Mouse (Mus musculus) limb, embryonic 11.5 days (tissue): ENCODE measurements around the gene Med16. TPM values are rescaled to one million over a fixed set of nuclear protein-coding genes. Genes with fewer than 3 reads are reported as not detected.
A peak's percentile ranks its signal among the peaks of the same experiment; 100 is the strongest.

ENCODE experiments used
- ATAC-seq: fragments of 200-750 bp; cut with Nextera tagmentation; 2 replicates; pipeline ENCODE4 v1.8.0; 2017; ENCODE audit warnings: low read depth; ENCODE audit not compliant: insufficient number of reproducible peaks, low FRiP score, low TSS enrichment
- DNase-seq: peaks from one replicate; pipeline ENCODE4 v3.0.0-alpha.2; 2015; ENCODE audit warnings: low spot score
- H3K27ac ChIP-seq: fragments of 300-500 bp; sonication (generic); replicated peaks from 2 replicates; pipeline ENCODE4 v1.5.1; 2014; ENCODE audit warnings: low read depth, mild to moderate bottlenecking, low read length
- H3K27me3 ChIP-seq: fragments of 300-500 bp; sonication (generic); 2 replicates; pipeline ENCODE4 v1.6.1; 2014; ENCODE audit warnings: mild to moderate bottlenecking, low read length, mixed read lengths; ENCODE audit not compliant: control insufficient read depth, insufficient read depth
- H3K36me3 ChIP-seq: fragments of 300-500 bp; sonication (generic); 2 replicates; pipeline ENCODE4 v1.6.1; 2014; ENCODE audit warnings: mild to moderate bottlenecking, low read length, moderate library complexity, mixed read lengths; ENCODE audit not compliant: control insufficient read depth, insufficient read depth
- H3K4me1 ChIP-seq: fragments of 300-500 bp; sonication (generic); 2 replicates; pipeline ENCODE4 v1.6.1; 2014; ENCODE audit warnings: low read length, mixed read lengths; ENCODE audit not compliant: control insufficient read depth, insufficient read depth
- H3K4me2 ChIP-seq: fragments of 300-500 bp; sonication (generic); 2 replicates; pipeline ENCODE4 v1.6.1; 2014; ENCODE audit warnings: low read depth, mild to moderate bottlenecking, moderate library complexity; ENCODE audit not compliant: severe bottlenecking
- H3K4me3 ChIP-seq: fragments of 300-500 bp; sonication (generic); 2 replicates; pipeline ENCODE4 v1.5.1; 2014; ENCODE audit warnings: low read depth, low read length
- H3K9ac ChIP-seq: fragments of 300-500 bp; sonication (generic); 2 replicates; pipeline ENCODE4 v1.6.1; 2014; ENCODE audit warnings: mild to moderate bottlenecking, low read length
- H3K9me3 ChIP-seq: fragments of 300-500 bp; sonication (generic); 2 replicates; pipeline ENCODE4 v1.6.1; 2016; ENCODE audit warnings: low read length; ENCODE audit not compliant: control insufficient read depth
- WGBS: fragments of 180-500 bp; shearing (Covaris S2); extraction: QIAGEN DNeasy Blood & Tissue Kit; methylation state at CpG from one replicate; pipeline ENCODE4 v1.1.7; 2014; 5-methylcytosine and 5-hydroxymethylcytosine counted together
- polyA plus RNA-seq: library from polyadenylated mRNA; unstranded; fragments of >200 nt; fragmentation: Nextera tagmentation; extraction: Ambion mirVana; gene quantifications from 2 replicates; pipeline ENCODE4 v1.2.1, GENCODE M21; 2014

The Med16 gene
- polyA plus RNA-seq, 1 experiment from 2014 or later: 43.1 TPM

DNA sequence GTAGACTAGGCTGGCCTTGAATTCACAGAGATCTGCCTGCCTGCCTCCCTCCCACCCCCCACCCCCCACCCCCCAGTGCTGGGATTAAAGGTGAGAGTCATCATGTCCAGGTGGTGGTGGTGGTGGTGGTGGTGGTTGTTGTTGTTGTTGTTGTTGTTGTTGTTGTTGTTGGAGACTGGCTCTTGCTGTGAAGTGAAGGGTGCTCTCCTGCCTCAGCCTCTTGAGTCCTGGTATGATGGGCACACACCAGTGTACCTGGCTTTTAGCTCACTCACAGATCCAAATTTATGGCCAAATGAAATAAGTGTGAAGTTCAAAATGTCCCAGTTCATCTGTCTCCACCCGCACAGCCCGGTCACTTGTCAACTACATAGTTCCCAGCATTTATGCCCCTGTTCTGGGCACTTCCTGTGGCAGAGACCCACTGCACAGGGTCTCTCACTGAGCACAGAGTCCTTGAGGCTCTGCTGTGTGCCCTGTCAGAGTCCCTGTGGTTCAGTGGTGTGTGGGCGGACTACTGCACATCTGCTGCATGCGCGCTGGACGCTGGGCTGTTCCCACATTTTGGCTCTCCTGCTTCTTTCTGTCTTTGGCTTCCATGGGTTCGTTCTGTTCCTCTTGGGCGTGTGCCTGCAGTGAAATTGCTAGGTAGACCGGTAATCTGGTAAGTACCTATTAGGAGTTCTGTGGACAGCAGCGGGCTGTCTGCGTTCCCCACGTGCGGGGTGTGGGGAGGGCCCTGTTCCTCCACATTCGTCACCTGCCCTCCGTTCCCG lies 26.3 kb upstream of the Med16 start:
- WGBS: 90% methylated on average over 16 of the region's 16 CpGs
- Histone ChIP-seq H3K27ac (no peak overlapping the region), H3K4me2 (no peak overlapping the region), H3K9ac (no peak overlapping the region), H3K4me3 (no peak overlapping the region), H3K9me3 (no peaks in the 10 kb centered on the region), H3K4me1 (peaks cover 42% of the 10 kb centered on the region), H3K27me3 (no peaks in the 10 kb centered on the region), H3K36me3 (peaks cover 21% of the 10 kb centered on the region)
- no peak for DNase-seq
- no peak for ATAC-seq

DNA sequence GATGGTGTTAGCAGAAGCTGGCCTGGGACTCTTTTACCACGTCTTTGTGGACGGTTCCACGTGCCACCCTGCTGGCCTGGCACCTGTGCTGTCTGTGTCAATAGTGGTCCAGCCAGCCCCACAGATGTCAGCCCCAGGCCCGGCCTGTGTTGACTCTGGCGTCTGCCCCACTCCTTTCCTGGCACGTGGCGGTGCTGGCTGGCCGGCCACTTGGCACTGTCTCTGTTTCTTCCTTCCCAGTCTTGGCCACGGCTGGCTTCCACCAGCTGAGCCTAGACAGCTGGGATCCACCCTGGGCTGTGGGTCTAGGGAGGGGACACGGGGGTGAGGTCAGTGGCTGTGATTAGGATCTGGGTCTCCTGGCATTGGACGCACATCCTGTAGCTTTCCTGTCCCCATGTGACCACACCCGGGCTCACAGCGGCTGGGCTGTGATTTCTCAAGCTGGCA lies 25.6 kb upstream of the Med16 start:
- Histone ChIP-seq H3K9me3 (no peaks in the 10 kb centered on the region), H3K27me3 (no peaks in the 10 kb centered on the region), H3K9ac (0 out of 2 replicates have a peak overlapping the region, but pooled peaks have one; percentile 7), H3K27ac (no peak overlapping the region), H3K4me2 (no peak overlapping the region), H3K4me1 (peaks cover 47% of the 10 kb centered on the region), H3K36me3 (peaks cover 21% of the 10 kb centered on the region), H3K4me3 (no peak overlapping the region)
- no peak for ATAC-seq
- no peak for DNase-seq
- WGBS: 80% methylated on average over 13 of the region's 13 CpGs

DNA sequence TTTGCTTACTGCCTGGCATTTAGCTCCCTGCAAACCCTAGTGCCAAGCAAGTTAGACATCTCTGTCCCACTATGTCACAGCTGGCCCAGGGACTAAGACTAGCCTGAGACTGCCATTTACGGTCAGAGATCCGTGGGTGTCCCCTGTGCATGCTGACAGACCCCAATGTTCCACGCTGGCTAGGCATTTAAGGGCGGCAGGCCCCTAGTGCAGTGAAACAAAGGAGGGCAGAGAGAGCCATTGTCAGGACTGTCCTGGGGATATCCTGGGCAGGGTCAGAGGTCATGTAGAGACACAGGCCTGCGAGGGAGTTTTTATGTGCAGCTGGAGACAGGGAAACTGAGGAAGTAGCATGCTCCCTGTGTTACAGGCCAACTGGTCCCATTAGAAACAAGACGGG lies 25.1 kb upstream of the Med16 start:
- DNase-seq (no peak), ATAC-seq (no peak)
- peaks cover 18% of the 10 kb centered on the region for H3K36me3 ChIP-seq
- no peak overlapping the region for H3K27ac ChIP-seq
- peaks cover 51% of the 10 kb centered on the region for H3K4me1 ChIP-seq
- no peak overlapping the region for H3K9ac ChIP-seq
- WGBS: 77% methylated on average over 6 of the region's 6 CpGs
- no peak overlapping the region for H3K4me2 ChIP-seq
- H3K9me3 ChIP-seq: no peaks in the 10 kb centered on the region
- H3K4me3 ChIP-seq: no peak overlapping the region
- H3K27me3 ChIP-seq: no peaks in the 10 kb centered on the region

DNA sequence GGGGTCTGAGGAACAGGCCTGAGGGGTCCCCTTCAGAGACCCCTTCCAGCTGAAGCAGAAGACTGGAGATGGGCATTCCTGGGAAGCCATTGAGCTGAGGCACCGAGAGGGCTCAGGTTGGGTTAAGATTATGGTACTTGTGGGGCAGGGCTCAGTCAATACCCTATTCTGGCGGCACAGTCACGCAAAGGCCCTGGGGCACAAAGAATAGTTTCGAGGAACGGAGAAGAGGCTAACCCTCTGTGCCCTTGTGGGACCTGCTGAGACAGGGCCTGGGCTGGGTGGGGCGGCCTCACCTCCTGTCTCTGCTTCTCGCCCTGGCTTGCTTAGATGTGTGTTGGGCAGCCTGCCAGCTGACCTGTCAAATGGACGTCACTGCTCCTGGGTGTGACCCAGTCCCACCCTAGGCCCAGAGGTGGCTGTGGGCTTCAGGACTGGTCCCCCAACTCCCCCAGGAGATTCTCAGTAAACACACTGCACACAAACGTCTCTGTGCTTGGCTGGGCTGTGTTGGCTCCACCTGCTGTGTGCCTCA lies 24.5 kb upstream of the Med16 start:
- Histone ChIP-seq H3K4me3 (peak overlapping the region; percentile 14), H3K4me1 (peaks cover 49% of the 10 kb centered on the region), H3K27me3 (no peaks in the 10 kb centered on the region), H3K4me2 (peak overlapping the region; percentile 19), H3K27ac (peak overlapping the region; percentile 64), H3K36me3 (peaks cover 18% of the 10 kb centered on the region), H3K9me3 (no peaks in the 10 kb centered on the region), H3K9ac (no peak overlapping the region; the same call in 1 of the 2 replicates)
- 39% methylated on average over 9 of the region's 9 CpGs for WGBS
- no peak for ATAC-seq
- DNase-seq: no peak

DNA sequence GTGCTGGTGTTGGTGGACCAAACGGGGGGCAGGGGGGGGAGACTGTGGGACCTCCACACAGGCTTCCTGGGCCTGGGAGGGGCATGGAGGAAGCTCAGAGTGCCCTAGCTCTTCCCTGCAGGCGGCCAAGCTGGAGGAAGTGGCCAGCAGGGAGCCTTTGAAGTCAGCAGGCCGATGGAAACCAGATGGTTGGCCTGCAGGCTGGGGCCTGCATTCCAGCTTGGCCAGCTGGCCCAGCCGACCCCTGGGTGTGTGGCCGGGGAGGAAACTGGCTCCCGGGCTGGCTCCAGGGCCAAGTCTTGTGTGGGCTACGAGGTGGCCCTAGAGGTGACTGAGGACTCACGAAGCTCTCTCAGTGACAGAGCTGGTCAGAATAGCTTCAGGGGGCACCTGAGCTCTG lies 24.0 kb upstream of the Med16 start:
- ATAC-seq: no peak
- DNase-seq: peak; percentile 81
- H3K4me1 ChIP-seq: peaks cover 49% of the 10 kb centered on the region
- no peaks in the 10 kb centered on the region for H3K27me3 ChIP-seq
- peak overlapping the region; percentile 64 for H3K27ac ChIP-seq
- peak overlapping the region; percentile 19 for H3K4me2 ChIP-seq
- H3K9ac ChIP-seq: peak overlapping the region; percentile 37; the same call in 1 of the 2 replicates
- WGBS: 2% methylated on average over 8 of the region's 8 CpGs
- H3K36me3 ChIP-seq: peaks cover 16% of the 10 kb centered on the region
- peak overlapping the region; percentile 14 for H3K4me3 ChIP-seq
- H3K9me3 ChIP-seq: no peaks in the 10 kb centered on the region

DNA sequence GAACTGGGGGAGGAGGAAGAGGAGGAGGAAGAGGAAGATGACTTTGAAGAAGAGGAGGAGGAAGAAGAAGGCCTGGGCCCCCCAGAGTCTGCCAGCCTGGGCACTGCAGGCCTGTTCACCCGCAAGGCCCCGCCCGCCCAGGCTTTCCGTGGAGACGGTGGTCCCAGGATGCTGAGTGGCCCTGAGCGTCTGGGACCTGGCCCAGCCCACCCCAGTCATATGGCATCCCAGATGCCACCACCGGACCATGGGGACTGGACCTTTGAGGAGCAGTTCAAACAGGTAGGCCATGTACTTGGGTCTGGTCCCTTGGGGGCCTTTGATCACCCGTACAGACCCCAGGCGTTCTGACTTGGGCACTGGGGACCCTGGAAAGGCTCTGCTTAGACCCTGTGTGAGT lies 23.1 kb upstream of the Med16 start:
- Histone ChIP-seq H3K4me3 (no peak overlapping the region), H3K36me3 (peaks cover 15% of the 10 kb centered on the region), H3K9me3 (no peaks in the 10 kb centered on the region), H3K27me3 (no peaks in the 10 kb centered on the region), H3K27ac (peak overlapping the region; percentile 64; the same call in 1 of the 2 replicates), H3K4me1 (peaks cover 49% of the 10 kb centered on the region), H3K9ac (no peak overlapping the region; the same call in 1 of the 2 replicates), H3K4me2 (no peak overlapping the region)
- ATAC-seq (no peak), DNase-seq (no peak)
- 77% methylated on average over 9 of the region's 9 CpGs for WGBS

DNA sequence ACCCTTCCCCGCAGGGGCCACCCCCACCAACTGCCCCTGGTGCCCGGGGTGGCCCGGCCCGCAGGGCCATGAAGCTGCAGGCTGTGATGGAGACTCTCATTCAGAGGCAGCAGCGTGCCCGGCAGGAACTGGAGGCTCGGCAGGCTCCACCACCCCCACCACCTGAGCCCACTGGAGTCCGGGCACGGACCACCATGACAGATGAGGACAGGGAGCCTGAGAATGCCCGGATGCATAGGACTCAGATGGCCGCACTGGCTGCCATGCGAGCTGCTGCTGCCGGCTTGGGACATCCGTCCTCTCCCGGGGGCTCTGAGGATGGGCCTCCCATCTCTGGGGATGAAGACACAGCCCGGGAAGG lies 22.1 kb upstream of the Med16 start:
- WGBS: 91% methylated on average over 16 of the region's 16 CpGs
- H3K4me1 ChIP-seq: peaks cover 54% of the 10 kb centered on the region
- H3K36me3 ChIP-seq: peaks cover 12% of the 10 kb centered on the region
- no peak for DNase-seq
- no peak overlapping the region for H3K4me3 ChIP-seq
- H3K27ac ChIP-seq: no peak overlapping the region
- ATAC-seq: no peak
- H3K9me3 ChIP-seq: no peaks in the 10 kb centered on the region
- no peaks in the 10 kb centered on the region for H3K27me3 ChIP-seq
- H3K4me2 ChIP-seq: 0 out of 2 replicates have a peak overlapping the region, but pooled peaks have one; percentile 22
- H3K9ac ChIP-seq: no peak overlapping the region

DNA sequence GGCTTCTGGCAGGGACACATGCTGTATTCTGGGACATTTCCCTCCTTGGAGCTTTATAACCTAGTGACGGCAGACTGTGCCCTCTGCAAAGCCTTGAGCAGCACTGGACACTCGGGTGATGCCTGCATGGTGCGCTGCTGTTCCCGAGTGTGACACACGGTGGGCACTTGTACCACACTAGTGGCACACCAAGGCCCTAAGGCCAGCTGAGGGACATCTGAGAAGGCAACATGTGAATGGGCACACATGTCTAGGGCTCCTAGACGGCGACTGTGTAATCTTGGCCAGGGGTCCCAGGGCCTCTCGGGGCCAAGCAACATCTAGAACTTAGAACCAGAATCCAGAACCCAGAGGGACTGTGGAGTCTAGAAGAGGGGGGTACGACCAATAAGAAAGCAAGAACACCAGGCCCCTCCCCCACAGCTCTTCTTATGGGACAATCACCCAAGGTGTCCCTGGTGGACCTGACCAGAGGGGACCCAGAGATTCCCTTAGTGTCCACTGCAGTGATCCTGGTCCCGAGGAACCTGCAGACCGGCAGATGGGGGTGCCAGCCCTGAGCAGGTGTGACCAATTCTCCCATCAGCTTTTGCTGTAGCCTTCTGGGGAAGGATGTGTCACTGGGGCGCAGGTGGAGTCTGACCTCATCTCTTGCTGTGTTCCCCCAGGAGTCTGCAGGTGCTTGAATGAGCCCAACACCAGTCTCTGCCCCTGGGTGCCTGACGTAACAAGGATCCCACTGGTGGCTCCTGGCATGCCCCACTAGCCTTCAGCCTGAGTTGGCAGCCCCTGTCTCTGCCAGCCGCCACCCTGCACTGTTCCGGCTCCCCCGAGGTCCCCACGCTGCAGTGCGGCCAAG lies 21.5 kb upstream of the Med16 start:
- Histone ChIP-seq H3K9me3 (no peaks in the 10 kb centered on the region), H3K4me1 (peaks cover 54% of the 10 kb centered on the region), H3K4me3 (no peak overlapping the region), H3K9ac (no peak overlapping the region), H3K4me2 (peak overlapping the region; percentile 22; the same call in 1 of the 2 replicates), H3K27ac (no peak overlapping the region), H3K27me3 (no peaks in the 10 kb centered on the region), H3K36me3 (peaks cover 12% of the 10 kb centered on the region)
- DNase-seq (no peak), ATAC-seq (no peak)
- 88% methylated on average over 18 of the region's 18 CpGs for WGBS
